8 mouse cellular contexts compared by ENCODE assay signal in the genomic region with DNA sequence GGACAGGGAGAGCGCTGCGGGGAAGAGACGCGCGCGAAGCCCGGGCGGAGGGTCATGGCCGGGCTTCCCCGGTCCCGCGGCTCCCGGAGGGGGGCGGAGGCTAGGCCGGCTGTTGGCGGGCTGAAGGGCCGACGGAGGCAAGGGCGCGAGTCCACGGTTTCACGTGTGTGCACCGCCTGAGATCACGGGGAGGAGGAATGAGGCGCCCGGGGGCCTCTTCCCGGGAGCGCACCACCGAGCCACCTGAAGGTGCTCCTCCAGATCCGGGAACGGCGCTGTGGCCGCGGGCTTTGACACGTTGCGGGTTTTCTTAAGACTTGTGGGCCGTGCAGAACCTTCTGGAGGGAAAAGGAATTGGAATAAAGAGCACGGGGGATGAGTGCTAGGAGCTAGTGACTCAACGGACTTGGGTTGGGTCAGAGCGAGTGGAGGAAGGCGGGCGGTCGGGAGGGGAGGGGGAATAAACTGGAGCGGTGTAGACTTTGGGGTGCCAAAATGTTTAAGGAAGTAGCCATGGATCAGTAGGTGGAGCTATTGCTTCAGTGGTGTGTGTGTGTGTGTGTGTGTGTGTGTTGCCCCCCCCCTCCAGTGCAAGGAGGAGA. TPM values are rescaled to one million over a fixed set of nuclear protein-coding genes. Genes with fewer than 3 reads are reported as not detected.
DNase-seq lines count a peak whose midpoint lies in the region; ATAC-seq and TF ChIP-seq lines count a peak whose summit lies in the region.

No protein-coding gene starts in this region.

- DNase-seq in R1 (ENCODE audit: low read depth, low spot score), result peak; percentile 92
- DNase-seq in cerebellum, postnatal 25 days, result peak; percentile 74 to 83
- DNase-seq in frontal cortex, postnatal 25 days (ENCODE audit: low spot score in 2 of 2), result peak; percentile 22 to 43
- DNase-seq in left cerebral cortex, adult 2 months (ENCODE audit: extremely low spot score in 1 of 2, low spot score in 2 of 2), result peak; percentile 59 to 69
- DNase-seq in right cerebral cortex, adult 2 months (ENCODE audit: low spot score in 2 of 2), result peak; percentile 61 to 66
- DNase-seq in urinary bladder, postnatal 14 days (ENCODE audit: low spot score), result peak; percentile 87

- H3K4me3 ChIP-seq in hindbrain, embryonic 15.5 days, result peak overlapping the region; percentile 100
- peak overlapping the region; percentile 75 for H3K4me3 ChIP-seq in left cerebral cortex, adult 2 months

- H3K9me3 ChIP-seq in hindbrain, embryonic 15.5 days, result no peaks in the 10 kb centered on the region

- H3K4me1 ChIP-seq in hindbrain, embryonic 15.5 days (replicated peaks), result peaks cover 34% of the 10 kb centered on the region

- H3K9ac ChIP-seq in hindbrain, embryonic 15.5 days, result peak overlapping the region; percentile 92

- H3K27ac ChIP-seq in hindbrain, embryonic 15.5 days (replicated peaks), result peak overlapping the region; percentile 99
- H3K27ac ChIP-seq in left cerebral cortex, adult 2 months, result peak overlapping the region; percentile 100

- H3K27me3 ChIP-seq in hindbrain, embryonic 15.5 days, result no peaks in the 10 kb centered on the region

- peak; percentile 50 for ATAC-seq in hindbrain, embryonic 15.5 days (ENCODE audit: low FRiP score, low read depth)
- peak; percentile 53 for ATAC-seq in megakaryocyte, adult 5-6 weeks (ENCODE audit: poor library complexity, severe bottlenecking)

- TF ChIP-seq CTCF in left cerebral cortex, adult 2 months (IDR thresholded peaks at IDR 0.05), result no peak; the same call in 1 of the 2 replicates

- intact Hi-C loops in left cerebral cortex, adult 2 months (cut with DNase I), result loop anchor here (10.0 kb wide), 1 partner anchor 255 kb away; a partner anchor contains a TSS

- under 1% methylated on average over 42 of the region's 44 CpGs for WGBS in hindbrain, embryonic 15.5 days

- H3K4me2 ChIP-seq in hindbrain, embryonic 15.5 days, result peak overlapping the region; percentile 70

- H3K36me3 ChIP-seq in hindbrain, embryonic 15.5 days, result no peaks in the 10 kb centered on the region

RNA-seq across cellular contexts. Expression of a gene that starts 0.7 kb away (rescaled TPM):
- 62.4 and 64.9 TPM in 2 replicates for polyA plus RNA-seq in hindbrain, embryonic 15.5 days (2015; fragmentation: Nextera tagmentation; extraction: Ambion mirVana)
- 10 to 100 TPM; 61.6 to 62.8 TPM for total RNA-seq in left cerebral cortex, adult 2 months (2021)
- 66.0 and 77.7 TPM in 2 replicates for total RNA-seq in megakaryocyte, adult 5-6 weeks (2015)
- 49.4 and 59.2 TPM in 2 replicates for total RNA-seq in megakaryocyte, adult 5-6 weeks (2017)

RNA-seq across cellular contexts. Expression of a gene that starts 0.8 kb away (rescaled TPM):
- 129 and 131 TPM in 2 replicates for polyA plus RNA-seq in hindbrain, embryonic 15.5 days (2015; fragmentation: Nextera tagmentation; extraction: Ambion mirVana)
- 100 to 1,000 TPM; 428 to 489 TPM for total RNA-seq in left cerebral cortex, adult 2 months (2021)
- 84.2 and 92.1 TPM in 2 replicates for total RNA-seq in megakaryocyte, adult 5-6 weeks (2015)
- total RNA-seq in megakaryocyte, adult 5-6 weeks (2017), result 111 and 131 TPM in 2 replicates

RNA-seq across cellular contexts. Expression of a gene that starts 32.8 kb away (rescaled TPM):
- polyA plus RNA-seq in hindbrain, embryonic 15.5 days (2015; fragmentation: Nextera tagmentation; extraction: Ambion mirVana), result 2.4 and 3.0 TPM in 2 replicates
- total RNA-seq in left cerebral cortex, adult 2 months (2021), result 10 to 100 TPM; 39.9 to 40.3 TPM
- 36.9 and 41.7 TPM in 2 replicates for total RNA-seq in megakaryocyte, adult 5-6 weeks (2015)
- 13.9 and 17.6 TPM in 2 replicates for total RNA-seq in megakaryocyte, adult 5-6 weeks (2017)

Comparison
In these comparisons a context has a peak if more than half of its experiments do, and no peak if none do; other contexts are left out.
1. Peak in every context shown above with its lines: DNase-seq, ATAC-seq, H3K4me3 ChIP-seq and H3K27ac ChIP-seq.
2. DNase-seq: peak in every context shown above with its lines; median percentile 92 in R1; 87 in urinary bladder, postnatal 14 days; 78 in cerebellum, postnatal 25 days; 64 in left cerebral cortex, adult 2 months; 64 in right cerebral cortex, adult 2 months; 32 in frontal cortex, postnatal 25 days.